Mouse (Mus musculus): Measurements from ENCODE around the gene Misp.

DNA sequence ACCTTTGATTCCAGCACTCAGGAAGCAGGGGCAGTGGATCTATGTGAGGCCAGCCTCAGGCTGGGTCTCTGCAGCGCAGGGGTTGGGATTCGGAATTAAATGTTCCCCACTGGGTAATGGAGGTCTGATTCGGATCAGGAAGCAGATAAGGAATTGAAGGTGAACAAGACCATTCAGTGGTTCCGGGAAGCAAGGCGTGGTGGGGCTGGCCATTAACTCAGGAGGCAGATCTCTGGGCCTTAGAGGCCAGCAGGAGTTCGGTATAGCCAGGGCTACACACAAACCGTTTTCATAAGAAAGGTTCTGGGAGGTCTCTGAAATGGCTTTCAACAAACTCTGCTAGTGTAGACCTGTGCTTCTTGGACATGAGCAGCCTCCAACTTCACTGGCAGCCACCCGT lies 32.0 kb downstream of the Misp start:
- TF ChIP-seq POLR2A (IDR thresholded peaks at IDR 0.05; ENCODE audit: low read depth, low read length) (no peak), CTCF (IDR thresholded peaks at IDR 0.05; ENCODE audit: extremely low read depth, insufficient read length, insufficient replicate concordance, low read depth, low read length) (no peak)
